Mouse (Mus musculus) heart, adult 2 months (tissue): ENCODE data around the gene Kif1c. TPM values are rescaled to one million over a fixed set of nuclear protein-coding genes. Genes with fewer than 3 reads are reported as not detected.

Experiments
- DNase-seq, 2 experiments: peaks; one replicate each; pipeline ENCODE4 v3.0.0; 2021
- H3K27ac ChIP-seq: fragments of 200-600 bp; 2 replicates; pipeline ENCODE4 v1.8.1; 2022
- H3K27me3 ChIP-seq: fragments of 200-500 bp; 2 replicates; pipeline ENCODE4 v1.6.1; 2012; ENCODE audit warnings: mild to moderate bottlenecking, low read length, inconsistent platforms, mixed read lengths; ENCODE audit not compliant: control insufficient read depth, insufficient read depth
- H3K36me3 ChIP-seq: fragments of 200-500 bp; 2 replicates; pipeline ENCODE4 v1.6.1; 2012; ENCODE audit warnings: low read length, inconsistent platforms; ENCODE audit not compliant: control insufficient read depth, insufficient read depth
- H3K4me1 ChIP-seq: fragments of 200-500 bp; 2 replicates; pipeline ENCODE4 v1.6.1; 2011; ENCODE audit warnings: low read length; ENCODE audit not compliant: control insufficient read depth, insufficient read depth
- H3K4me3 ChIP-seq: fragments of 200-600 bp; 2 replicates; pipeline ENCODE4 v1.8.1; 2022
- H3K79me2 ChIP-seq: fragments of 200-500 bp; replicated peaks from 2 replicates; pipeline ENCODE4 v1.6.1; 2012; ENCODE audit warnings: mild to moderate bottlenecking, inconsistent platforms, low read length, moderate library complexity, mixed read lengths; ENCODE audit not compliant: control insufficient read depth, insufficient read depth
- H3K9ac ChIP-seq: fragments of 200-500 bp; 2 replicates; pipeline ENCODE4 v1.6.1; 2012; ENCODE audit warnings: low read depth, mild to moderate bottlenecking, control low read depth, inconsistent platforms, low read length, mixed read lengths
- CTCF ChIP-seq: fragments of 200-600 bp; IDR thresholded peaks from 2 replicates; pipeline ENCODE4 v1.8.1; 2022; ENCODE audit warnings: antibody characterized with exemption, mild to moderate bottlenecking, moderate library complexity
- EP300 ChIP-seq: fragments of 200-500 bp; IDR thresholded peaks from 2 replicates; pipeline ENCODE4 v1.6.1; 2011; ENCODE audit warnings: low read depth, low read length, control low read depth; ENCODE audit not compliant: insufficient read depth
- POLR2A ChIP-seq: fragments of 200-500 bp; IDR thresholded peaks from 2 replicates; pipeline ENCODE4 v1.6.1; 2011; ENCODE audit warnings: mild to moderate bottlenecking, low read depth, low read length, control low read depth; ENCODE audit not compliant: insufficient read depth
- WGBS: fragments of 180-500 bp; shearing (Covaris S2); methylation state at CpG from one replicate; pipeline ENCODE4 v1.1.7; 2018; 5-methylcytosine and 5-hydroxymethylcytosine counted together
- intact Hi-C: fragments of 180-260 bp; cut with DNase I; formaldehyde crosslinking; loops from one replicate; pipeline ENCODE4 v1.15.1; 2025
- polyA plus RNA-seq: library from polyadenylated mRNA; depleted of rRNA; stranded (reverse); fragments of >200 nt; gene quantifications from 2 replicates; pipeline ENCODE4 v1.2.3, GENCODE M21; 2012
- total RNA-seq, 2 experiments: library from RNA; stranded (reverse); gene quantifications; 2 replicates each; pipeline ENCODE4 v1.2.3; 2021

Kif1c gene
- total and polyA plus RNA-seq, 3 experiments = 153 to 524 (median 477) TPM

DNA sequence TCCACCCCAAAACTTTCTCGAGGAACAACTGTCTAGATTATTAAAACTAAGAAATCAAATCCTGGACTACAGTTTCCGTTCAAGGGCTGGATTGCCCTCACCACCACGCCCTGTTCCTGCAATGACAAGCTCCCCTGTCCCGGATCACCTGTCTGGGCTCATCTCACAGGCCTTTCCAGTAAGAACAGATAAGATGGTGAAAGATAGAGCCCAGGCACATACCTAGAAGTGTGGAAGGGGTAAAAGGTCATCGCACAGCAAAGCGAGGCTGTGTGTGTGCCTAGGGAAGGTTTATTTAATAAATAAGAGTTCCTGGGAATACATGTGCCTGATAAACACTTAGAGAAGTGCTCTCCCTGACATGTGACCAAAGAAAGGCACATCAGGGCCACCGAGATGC, 45.3 kb downstream of the Kif1c start:
- Histone ChIP-seq H3K27me3 (no peaks in the 10 kb centered on the region), H3K9ac (no peak overlapping the region), H3K79me2 (no peaks in the 10 kb centered on the region), H3K4me1 (no peaks in the 10 kb centered on the region), H3K4me3 (no peak overlapping the region), H3K36me3 (no peaks in the 10 kb centered on the region), H3K27ac (no peak overlapping the region)
- intact Hi-C loops = no loop called here
- 77% methylated on average over 7 of the region's 7 CpGs for WGBS
- no peak for TF ChIP-seq CTCF
- TF ChIP-seq POLR2A = no peak
- TF ChIP-seq EP300 = no peak
- no peak for DNase-seq

DNA sequence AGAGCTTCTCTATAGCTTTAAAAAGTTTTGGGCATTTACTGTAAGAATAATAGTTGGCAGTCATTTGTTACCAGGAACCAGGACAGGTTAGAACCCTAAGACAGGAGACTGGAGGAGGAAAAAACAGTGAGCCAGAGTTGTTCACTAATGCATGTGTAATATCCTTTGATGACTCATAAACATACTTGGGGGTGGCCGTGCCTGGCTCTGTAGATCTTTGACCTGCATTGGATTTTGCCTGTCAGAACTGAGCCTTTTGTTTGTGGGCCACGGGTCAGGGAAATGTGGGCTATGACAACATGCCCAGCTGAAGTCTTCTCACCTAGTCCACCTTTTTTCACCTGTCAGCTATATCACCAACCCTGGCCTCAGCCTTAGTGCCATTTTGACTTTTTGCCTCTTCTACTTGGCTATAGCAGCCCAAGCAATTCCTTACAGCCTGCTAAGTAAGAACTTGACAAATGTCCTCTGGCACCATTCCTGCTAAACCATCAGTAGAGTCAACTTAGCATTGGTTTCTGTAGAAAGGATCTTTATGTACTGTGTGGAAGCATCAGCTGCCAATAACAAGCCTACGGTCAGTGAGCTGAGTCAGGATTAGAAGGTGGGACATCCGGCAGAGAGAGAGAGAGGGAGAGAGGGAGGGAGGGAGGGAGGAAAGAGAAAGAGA, 47.7 kb downstream of the Kif1c start:
- Histone ChIP-seq H3K27ac (no peak overlapping the region), H3K36me3 (no peaks in the 10 kb centered on the region), H3K27me3 (no peaks in the 10 kb centered on the region), H3K9ac (no peak overlapping the region), H3K4me1 (no peaks in the 10 kb centered on the region), H3K4me3 (no peak overlapping the region), H3K79me2 (no peaks in the 10 kb centered on the region)
- WGBS = 56% methylated on average over 4 of the region's 4 CpGs
- DNase-seq = no peak
- TF ChIP-seq EP300 (no peak), POLR2A (no peak), CTCF (no peak)
- intact Hi-C loops = no loop called here

DNA sequence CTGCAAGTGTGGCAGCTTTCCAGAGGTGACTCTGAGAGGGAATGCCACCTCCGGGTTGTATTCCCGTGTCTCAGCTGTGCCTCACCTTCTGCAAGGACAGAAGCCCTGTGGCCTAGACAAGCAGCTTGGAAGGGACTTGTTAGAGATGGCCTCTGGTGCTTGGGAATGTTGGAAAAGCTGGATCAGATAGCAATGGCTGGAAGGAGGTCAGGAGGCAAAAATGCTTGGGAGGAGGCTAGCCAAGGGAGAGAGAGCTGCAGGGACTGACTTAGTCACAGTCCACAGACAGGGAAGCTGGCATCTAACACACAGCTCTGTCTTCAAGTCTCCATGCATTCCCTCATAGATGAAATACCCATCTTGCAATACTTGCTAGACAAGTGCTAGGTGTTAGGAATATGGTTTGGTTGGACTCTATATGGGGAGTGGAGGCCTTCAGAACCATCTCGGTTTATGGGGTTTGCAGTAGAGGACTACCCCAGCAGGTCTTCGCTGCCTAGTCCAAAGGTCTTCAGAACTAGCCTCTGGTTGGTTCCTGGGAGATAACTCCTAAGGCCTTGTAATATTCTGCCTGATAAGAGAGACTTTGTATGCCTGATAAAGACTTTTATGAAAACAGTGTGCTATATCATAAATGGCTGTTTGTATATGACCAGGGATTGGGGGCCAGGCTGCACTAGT, 52.1 kb downstream of the Kif1c start:
- Histone ChIP-seq H3K27me3 (no peaks in the 10 kb centered on the region), H3K79me2 (no peaks in the 10 kb centered on the region), H3K36me3 (no peaks in the 10 kb centered on the region), H3K9ac (no peak overlapping the region), H3K27ac (no peak overlapping the region), H3K4me3 (no peak overlapping the region), H3K4me1 (no peaks in the 10 kb centered on the region)
- intact Hi-C loops = no loop called here
- TF ChIP-seq POLR2A = no peak
- WGBS = 74% methylated on average over 4 of the region's 4 CpGs
- DNase-seq = no peak

DNA sequence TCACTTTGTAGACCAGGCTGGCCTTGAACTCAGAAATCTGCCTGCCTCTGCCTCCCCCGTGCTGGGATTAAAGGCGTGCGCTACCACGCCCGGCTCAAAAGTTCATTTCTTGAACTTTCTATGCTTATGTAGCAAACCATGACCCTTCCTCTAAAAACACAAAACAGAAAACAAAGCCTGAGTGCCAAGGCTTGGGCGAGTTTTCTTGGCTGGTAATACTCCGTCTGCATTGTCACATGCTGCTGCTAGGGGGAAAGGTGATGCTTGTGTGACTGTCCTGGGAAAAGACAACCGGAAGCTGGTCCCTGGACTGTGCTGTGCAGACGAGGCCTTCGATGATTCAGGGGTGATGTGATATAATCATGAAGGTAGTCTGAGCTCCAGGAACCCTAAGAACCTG, 52.8 kb downstream of the Kif1c start:
- intact Hi-C loops = no loop called here
- no peaks in the 10 kb centered on the region for H3K79me2 ChIP-seq
- DNase-seq = no peak
- H3K27ac ChIP-seq = no peak overlapping the region
- no peaks in the 10 kb centered on the region for H3K27me3 ChIP-seq
- H3K36me3 ChIP-seq = no peaks in the 10 kb centered on the region
- no peak overlapping the region for H3K4me3 ChIP-seq
- no peak overlapping the region for H3K9ac ChIP-seq
- 92% methylated on average over 10 of the region's 10 CpGs for WGBS
- no peaks in the 10 kb centered on the region for H3K4me1 ChIP-seq
- TF ChIP-seq CTCF (no peak), EP300 (no peak), POLR2A (no peak)

DNA sequence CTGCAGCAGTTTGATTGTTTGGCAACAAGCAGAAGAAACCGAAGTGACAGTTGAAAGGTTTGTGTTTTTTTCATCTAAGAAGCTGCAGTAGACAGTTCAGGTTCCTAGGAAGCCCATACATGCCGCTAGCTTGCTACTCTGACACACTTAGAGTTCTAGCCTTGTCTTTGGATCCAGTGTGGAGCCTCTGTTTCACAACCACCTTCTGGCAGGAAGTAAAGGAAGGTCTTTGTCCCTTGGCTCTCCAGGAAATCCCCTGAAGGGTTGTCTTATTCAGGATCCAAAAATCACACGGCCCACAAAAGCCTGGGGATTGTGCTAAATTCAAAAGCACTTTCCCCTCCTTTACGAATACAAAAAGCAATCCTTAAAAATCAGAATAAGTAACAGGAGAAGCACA, 54.1 kb downstream of the Kif1c start:
- H3K27ac ChIP-seq = no peak overlapping the region
- TF ChIP-seq EP300 (no peak), POLR2A (no peak), CTCF (no peak)
- no peak overlapping the region for H3K4me3 ChIP-seq
- H3K36me3 ChIP-seq = no peaks in the 10 kb centered on the region
- no peaks in the 10 kb centered on the region for H3K4me1 ChIP-seq
- 36% methylated on average over 4 of the region's 4 CpGs for WGBS
- no peak overlapping the region for H3K9ac ChIP-seq
- DNase-seq = no peak
- no peaks in the 10 kb centered on the region for H3K79me2 ChIP-seq
- no peaks in the 10 kb centered on the region for H3K27me3 ChIP-seq
- intact Hi-C loops = no loop called here

DNA sequence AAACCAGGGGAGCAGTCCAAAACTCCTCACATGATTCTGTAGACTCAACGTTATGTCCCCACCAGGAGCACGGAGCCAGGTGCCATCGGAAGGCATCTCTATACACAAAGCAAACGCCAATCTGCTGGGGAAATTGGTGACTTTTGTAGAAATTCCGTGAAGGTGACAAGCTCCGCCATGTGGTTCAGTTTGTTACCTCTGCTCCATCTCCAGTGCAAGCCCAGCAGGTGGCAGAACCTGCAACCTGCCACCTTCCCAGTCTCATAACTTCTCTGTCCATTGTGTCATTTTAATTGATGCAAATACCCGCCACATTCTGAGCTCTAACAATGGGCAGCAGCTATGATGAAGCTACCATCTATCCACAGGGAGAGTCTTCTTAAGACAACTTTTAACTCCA, 54.6 kb downstream of the Kif1c start:
- Histone ChIP-seq H3K79me2 (no peaks in the 10 kb centered on the region), H3K36me3 (no peaks in the 10 kb centered on the region), H3K4me3 (no peak overlapping the region), H3K27ac (no peak overlapping the region), H3K27me3 (no peaks in the 10 kb centered on the region), H3K9ac (no peak overlapping the region), H3K4me1 (no peaks in the 10 kb centered on the region)
- TF ChIP-seq CTCF (no peak), POLR2A (no peak), EP300 (no peak)
- DNase-seq = no peak
- intact Hi-C loops = loop anchor here (1.0 to 5.0 kb wide), 4 partner anchors 68 to 323 kb away; partner anchors contain the start of genes Arrb2 and Camta2
- WGBS = 62% methylated on average over 7 of the region's 7 CpGs
